Mouse (Mus musculus) left cerebral cortex, postnatal 36 days (tissue): ENCODE measurements around the gene Fdps. TPM values are rescaled to one million over a fixed set of nuclear protein-coding genes. Genes with fewer than 3 reads are reported as not detected.
"Not testable (repeated sequence)": the region's sequence is repeated elsewhere in the genome, so short reads cannot be mapped to it uniquely, and the experiment has no call there.

ENCODE experiments used
- DNase-seq, 2 experiments: peaks; one replicate each; pipeline ENCODE4 v3.0.0; 2021 to 2022; ENCODE audit warnings: low spot score in 2 of 2, mixed read lengths in 1 of 2
- intact Hi-C: fragments of 180-260 bp; cut with DNase I; formaldehyde crosslinking; loops from one replicate; pipeline ENCODE4 v1.15.1; 2025
- total RNA-seq, 2 experiments: library from RNA; stranded (reverse); gene quantifications; 2 replicates each; pipeline ENCODE4 v1.2.3; 2021

Fdps gene
- total RNA-seq, 2 experiments from 2014 or later = 79.8 to 94.6 TPM

GRCm38 (mm10) chr3:89106881-89107280, 5.1 kb upstream of the Fdps start:
- intact Hi-C loops = no loop called here
- no peak for DNase-seq

DNA sequence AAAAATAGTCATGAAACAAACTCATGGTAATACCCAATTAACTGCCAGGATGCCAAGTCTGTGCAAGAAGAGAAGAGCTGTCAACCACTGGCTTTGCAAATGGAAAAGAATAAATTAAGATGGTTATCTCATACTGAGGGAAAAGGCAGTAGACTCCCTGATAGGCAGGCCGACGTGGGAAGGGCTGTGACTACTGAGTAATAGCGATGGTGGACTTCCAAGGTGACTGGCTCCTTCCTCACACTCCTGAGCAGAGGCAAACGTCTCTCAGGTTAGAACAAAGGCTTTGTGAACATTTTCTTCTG, 1.5 kb upstream of the Fdps start:
- intact Hi-C loops = no loop called here

DNA sequence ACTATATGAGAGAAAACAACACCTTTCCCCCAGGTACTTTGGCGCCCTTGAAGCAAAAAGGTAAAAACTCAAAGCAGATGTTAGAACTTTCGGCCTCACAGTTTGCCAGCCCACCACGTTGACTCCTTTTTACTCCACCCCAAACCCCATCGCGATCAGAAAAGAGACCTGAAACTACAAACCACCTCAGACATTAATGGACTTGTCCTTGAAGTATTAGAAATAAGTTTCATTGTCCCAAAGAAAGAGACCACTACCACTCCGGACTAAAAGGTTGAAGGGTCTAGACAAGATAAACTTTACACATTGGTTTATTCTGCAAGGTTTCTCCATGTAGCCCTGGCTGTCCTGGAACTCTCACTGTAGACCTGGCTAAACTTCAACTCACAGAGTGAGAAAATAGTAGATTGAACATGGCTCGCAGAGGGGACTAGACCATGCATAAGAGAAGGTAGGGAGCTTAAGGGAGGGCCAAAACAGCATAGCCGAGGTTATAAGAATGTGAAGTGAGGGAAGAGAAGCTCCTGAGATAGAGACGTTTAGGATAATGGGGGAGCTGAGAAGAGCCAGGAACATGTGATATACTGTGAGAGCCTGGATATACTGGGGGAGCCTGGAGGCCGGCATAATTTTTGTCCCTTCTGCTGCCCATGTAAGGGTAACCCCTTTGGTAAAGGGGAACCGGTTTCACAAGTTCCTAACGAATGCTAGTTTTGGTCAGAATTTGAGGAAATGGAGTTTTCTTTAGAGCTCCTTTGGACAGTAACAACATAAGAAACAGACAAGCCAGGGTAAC, 934 bp upstream of the Fdps start:
- intact Hi-C loops = no loop called here
- no peak for DNase-seq

More for the DNA sequence above, 1.5 kb upstream of the Fdps start:
- no peak for DNase-seq

- intact Hi-C loops = no loop called here
- no peak for DNase-seq
Measured at GRCm38 (mm10) chr3:89101459-89101811, 324 bp downstream of the Fdps start.

DNA sequence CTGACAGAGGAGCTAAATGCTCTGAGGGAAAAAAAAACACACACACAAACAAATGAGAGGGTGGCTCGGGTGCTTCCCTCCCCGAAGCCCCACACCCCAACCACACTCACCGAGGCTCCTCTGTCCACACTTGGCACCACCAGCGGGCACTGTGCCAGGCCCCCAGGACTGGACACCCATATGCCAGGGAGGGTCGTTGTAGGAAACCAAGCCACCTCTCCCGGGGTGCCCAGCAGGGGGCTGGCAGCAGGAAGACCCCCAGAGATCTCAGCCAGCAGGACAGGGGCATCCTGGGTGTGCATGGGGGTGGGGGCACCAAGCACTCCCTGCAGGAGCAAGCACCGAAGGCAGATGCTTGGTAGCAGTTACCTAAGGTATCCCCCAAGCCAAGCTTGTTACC, 948 bp downstream of the Fdps start, which contains the start of gene Gm43738:
Gm43738 (minus strand) TSS at position 289 of the 400 bp plus-strand sequence.
- intact Hi-C loops = no loop called here
- DNase-seq = no peak

DNA sequence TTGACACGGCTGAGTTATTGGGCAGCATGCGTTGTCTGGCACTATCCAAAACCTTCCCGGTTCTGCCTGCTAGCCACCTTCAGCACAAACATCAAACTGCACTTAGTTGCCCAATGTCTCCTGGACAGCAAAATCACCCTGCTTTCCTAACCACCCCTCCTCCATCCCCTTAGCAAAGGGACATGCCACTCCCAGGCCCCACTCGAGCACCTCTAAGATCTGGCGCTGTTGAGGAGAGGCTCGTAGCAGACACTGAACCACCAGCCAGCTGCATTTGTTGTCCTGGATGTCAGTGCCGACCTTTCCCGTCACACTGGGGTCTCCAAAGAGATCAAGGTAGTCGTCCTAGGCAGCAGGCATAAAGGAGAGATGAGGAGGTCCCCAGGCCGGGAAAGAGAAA, 7.7 kb downstream of the Fdps start:
- intact Hi-C loops = loop anchor here (5.0 kb wide), 2 partner anchors 63 to 118 kb away; no protein-coding TSS in a partner anchor
- no peak for DNase-seq

GRCm38 (mm10) chr3:89093175-89093574, 8.6 kb downstream of the Fdps start, which contains the start of gene Rusc1:
Rusc1 (minus strand) TSS chr3:89093311.
- DNase-seq = peak; percentile 93
- intact Hi-C loops = loop anchor here (5.0 kb wide), 2 partner anchors 64 to 119 kb away; no protein-coding TSS in a partner anchor

DNA sequence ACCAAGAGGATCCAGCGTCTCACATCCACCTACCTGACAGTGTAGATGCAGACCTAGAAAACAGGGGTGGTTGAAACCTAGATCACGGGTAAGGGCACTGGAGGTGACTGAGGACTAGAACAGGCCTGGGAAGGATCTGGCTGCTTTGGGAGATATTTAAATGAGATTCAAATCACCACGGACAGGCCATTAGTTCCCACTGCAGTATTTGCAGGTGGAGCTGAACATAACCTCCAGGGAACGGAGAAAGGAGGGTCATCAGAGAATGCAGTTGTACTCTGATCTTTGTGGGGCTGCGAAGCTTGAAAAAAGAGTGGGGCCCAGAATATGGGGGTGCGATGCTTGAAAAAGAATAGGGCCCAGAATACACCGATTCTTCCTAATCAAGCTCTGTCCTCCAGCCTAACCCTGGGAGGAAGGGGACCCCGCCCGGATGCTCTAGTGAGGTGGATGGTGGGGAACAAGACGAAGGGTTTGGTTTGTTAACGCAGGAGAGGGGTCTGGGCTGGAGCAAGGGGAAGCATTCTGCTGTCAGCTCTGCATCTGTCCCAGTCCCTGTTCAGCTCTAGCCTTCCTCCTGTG, 9.2 kb downstream of the Fdps start:
- no peak for DNase-seq
- intact Hi-C loops = loop anchor here (5.0 kb wide), 2 partner anchors 65 to 120 kb away; no protein-coding TSS in a partner anchor

DNA sequence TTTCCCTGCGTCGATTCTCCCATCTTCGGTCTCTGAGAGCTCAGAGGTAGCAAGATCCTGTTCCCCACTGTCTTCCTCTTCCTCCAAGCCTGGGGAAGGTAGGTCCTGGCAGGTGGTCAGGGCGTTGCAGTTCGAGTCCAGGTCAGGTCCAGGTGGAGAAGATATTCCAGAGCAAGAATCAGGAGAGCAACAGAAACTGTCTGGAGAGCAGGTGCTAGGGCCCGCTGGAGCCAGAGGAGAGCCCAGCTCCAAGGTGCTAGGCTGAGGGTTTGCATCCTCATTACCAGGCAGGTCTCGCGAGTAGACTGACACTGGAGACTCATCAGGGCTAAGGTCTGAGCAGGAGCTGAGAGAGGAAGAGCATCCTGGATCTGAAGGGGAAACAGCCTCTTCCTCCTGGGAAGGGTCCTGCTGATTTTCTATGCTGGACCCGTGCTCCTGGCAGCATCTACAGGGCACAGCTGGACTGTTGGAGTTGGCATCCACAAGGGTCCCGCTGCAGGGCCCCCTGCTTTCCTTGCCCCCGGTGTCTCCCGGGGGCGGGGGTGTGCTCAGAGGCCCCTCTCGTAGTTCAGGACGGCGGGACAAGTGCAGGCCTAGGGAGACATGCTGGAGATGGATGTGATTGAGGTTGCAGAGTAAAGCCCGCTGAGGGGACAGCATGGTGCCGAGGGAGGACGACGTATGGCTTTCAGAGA, 9.8 kb downstream of the Fdps start:
- no peak for DNase-seq
- intact Hi-C loops = loop anchor here (5.0 kb wide), 2 partner anchors 65 to 120 kb away; no protein-coding TSS in a partner anchor

- peak; percentile 86 to 92 for DNase-seq
- intact Hi-C loops = loop anchor here (5.0 kb wide), 2 partner anchors 66 to 121 kb away; no protein-coding TSS in a partner anchor
Measured at GRCm38 (mm10) chr3:89090694-89091655, 10.8 kb downstream of the Fdps start.

- intact Hi-C loops = loop anchor here (5.0 kb wide), 2 partner anchors 67 to 122 kb away; no protein-coding TSS in a partner anchor
- peak; percentile 86 to 90 for DNase-seq
Measured at GRCm38 (mm10) chr3:89089882-89090591, 11.7 kb downstream of the Fdps start.

- intact Hi-C loops = no loop called here
- DNase-seq = no peak
Measured at GRCm38 (mm10) chr3:89088974-89089373, 12.8 kb downstream of the Fdps start.

DNA sequence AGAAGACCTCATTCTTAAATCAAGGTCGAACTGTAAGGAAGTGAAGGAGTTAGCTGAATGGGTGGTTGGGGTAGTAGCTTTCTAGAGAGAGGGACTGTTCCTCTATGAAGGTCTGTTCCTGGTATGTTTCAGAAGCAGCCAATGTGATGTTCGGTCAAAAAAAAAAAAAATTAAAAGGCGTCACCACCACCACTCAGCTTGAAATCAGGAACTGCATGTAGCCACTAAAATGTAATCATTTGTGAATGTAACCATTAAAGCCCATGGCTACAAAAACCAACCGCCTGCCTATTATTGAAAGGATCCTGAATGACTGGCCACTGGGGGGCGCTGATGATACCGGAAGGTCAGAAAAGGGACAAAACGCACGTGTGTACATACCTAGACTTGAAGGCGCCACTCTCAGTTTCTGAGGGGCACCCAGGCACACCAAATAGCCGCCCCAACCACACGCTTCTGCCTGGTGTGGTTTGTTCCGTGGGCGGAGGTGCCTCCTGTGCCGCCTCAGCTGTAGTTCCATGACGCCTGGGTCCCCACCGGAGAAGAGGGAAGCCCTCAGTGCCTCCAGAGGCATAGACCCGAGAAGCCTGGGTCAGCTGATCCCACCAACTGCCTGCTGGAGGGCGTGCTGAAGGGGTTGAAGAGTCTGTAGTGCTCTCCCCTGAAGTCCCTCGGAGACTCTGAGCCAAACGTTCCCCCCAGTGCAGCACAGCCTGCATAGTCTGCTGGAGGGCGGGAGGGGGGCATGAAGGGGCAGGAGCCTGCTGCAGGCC, 14.2 kb downstream of the Fdps start:
- intact Hi-C loops = no loop called here
- peak; percentile 66 to 75 for DNase-seq

- DNase-seq = no peak
- intact Hi-C loops = no loop called here
Measured at GRCm38 (mm10) chr3:89084654-89085190, 17.0 kb downstream of the Fdps start.

DNA sequence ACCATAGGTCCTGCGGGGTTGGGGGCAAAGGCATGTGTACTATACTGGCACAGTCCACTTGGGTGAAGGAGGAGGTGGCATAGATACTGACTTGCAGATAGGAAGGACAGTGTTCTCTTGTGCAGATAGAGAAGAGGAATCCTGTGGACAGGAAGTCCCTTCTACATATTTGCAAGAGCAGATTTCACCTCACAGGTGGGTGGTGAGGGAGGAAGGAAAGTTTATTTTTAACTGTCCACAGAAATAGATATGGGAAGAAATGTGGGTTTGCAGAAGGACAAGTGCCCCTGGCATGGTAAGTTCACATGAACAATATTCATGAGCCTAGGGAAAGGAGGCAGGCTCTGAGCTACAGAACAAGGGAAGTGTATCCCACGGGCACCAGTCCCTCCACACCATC, 17.6 kb downstream of the Fdps start:
- peak in 1 of 2 experiments; percentile 44 for DNase-seq
- intact Hi-C loops = no loop called here

DNA sequence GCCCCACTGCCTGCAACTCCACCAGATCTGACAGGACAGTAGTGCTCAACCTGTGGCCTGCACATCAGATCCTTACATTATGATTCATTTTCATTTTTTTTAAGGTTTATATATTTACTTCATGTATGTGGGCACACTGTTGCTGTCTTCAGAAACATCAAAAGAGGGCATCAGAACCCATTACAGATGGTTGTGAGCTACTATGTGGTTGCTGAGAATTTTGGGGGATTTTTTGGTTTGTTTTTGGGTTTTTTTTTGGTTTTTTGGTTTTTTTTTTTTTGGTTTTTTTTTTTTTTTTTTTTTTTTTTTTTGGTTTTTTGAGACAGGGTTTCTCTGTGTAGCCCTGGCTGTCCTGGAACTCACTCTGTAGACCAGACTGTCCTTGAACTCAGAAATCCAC, 19.5 kb downstream of the Fdps start:
- DNase-seq, intact Hi-C loops: not testable (repeated sequence)

- DNase-seq = no peak
- intact Hi-C loops = no loop called here
Measured at GRCm38 (mm10) chr3:89077383-89077782, 24.4 kb downstream of the Fdps start.

GRCm38 (mm10) chr3:89067265-89067664, 34.5 kb downstream of the Fdps start:
- no peak for DNase-seq
- intact Hi-C loops = no loop called here
